Mouse (Mus musculus) megakaryocyte, embryonic 14.5 days (primary cell): ENCODE results near the gene Hectd1.

Experiments
- FLI1 ChIP-seq: IDR thresholded peaks from 2 replicates; pipeline ENCODE4 v1.6.1; 2012; ENCODE audit warnings: low read length, inconsistent platforms, mixed read lengths
- GATA1 ChIP-seq: IDR thresholded peaks from 3 replicates; pipeline ENCODE4 v1.6.1; 2012; ENCODE audit warnings: mixed read lengths, low read length, inconsistent platforms, borderline replicate concordance

DNA sequence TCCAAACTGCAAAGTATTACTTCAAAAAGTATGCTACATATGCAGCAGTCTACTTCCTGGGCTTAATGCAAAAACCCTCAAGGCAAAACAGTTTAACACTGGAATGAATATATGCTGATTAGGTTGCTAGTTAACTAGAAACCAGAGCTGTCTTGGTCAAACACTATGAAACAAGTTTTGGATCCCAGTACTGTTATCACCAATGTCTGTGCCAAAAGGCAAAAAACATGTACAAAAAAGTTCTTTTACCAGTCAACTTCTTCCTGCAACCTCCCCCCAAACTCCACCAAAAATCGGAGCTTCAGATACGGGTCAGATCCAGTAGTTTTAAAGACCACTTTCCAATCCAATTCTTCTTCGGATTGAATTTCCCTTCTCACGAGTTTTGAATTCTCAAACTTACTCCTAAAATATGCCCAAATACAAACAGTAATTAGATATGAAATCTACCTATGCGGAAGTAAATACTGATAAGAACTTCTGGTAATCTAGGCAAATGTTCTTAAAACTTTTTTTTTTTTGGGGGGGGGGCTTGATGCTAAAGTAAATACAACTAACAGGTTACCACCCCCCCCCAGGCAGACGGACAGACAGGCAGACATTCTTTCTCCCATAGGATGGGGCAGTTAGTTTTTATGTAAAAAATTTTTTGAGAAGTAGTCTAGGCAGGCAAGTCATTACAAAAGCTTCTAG, 1.2 kb downstream of the Hectd1 start:
- no peak for TF ChIP-seq GATA1
- no peak for TF ChIP-seq FLI1
